Mouse (Mus musculus): ENCODE measurements around the gene Prkn.

Prkn gene

GRCm38 (mm10) chr17:11270179-11270578, 430.0 kb downstream of the Prkn start:
- DNase-seq (ENCODE audit: extremely low read depth, low read depth): no peak

GRCm38 (mm10) chr17:11271876-11272275, 431.7 kb downstream of the Prkn start:
- DNase-seq (ENCODE audit: extremely low read depth, low read depth): no peak

GRCm38 (mm10) chr17:11284246-11284645, 444.1 kb downstream of the Prkn start:
- DNase-seq (ENCODE audit: extremely low read depth, low read depth): no peak

- DNase-seq (ENCODE audit: extremely low read depth, low read depth): no peak
These were observed 450.0 kb downstream of the Prkn start for GRCm38 (mm10) chr17:11290183-11290582.

- no peak for DNase-seq (ENCODE audit: extremely low read depth, low read depth)
These were observed 462.9 kb downstream of the Prkn start for GRCm38 (mm10) chr17:11303116-11303515.

DNA sequence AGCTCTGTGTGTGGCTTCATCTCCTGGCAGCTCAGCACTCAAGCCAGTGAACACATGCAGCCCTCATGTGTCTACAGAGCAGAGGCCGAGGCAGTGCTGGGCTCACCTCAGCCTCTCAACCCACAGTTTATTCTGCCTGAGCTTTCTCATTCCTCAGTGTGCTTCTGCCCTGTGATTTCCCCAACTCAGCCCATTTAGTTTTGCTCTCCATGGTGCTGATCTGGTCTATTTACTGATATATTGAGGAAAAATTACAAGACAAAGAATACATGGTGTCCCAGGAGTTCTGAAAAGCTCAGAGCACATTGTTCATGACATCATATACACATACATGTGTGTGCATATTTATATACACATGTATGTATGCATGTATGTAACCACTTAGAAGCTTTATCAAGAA, 469.7 kb downstream of the Prkn start:
- DNase-seq (ENCODE audit: extremely low read depth, low read depth): no peak

DNA sequence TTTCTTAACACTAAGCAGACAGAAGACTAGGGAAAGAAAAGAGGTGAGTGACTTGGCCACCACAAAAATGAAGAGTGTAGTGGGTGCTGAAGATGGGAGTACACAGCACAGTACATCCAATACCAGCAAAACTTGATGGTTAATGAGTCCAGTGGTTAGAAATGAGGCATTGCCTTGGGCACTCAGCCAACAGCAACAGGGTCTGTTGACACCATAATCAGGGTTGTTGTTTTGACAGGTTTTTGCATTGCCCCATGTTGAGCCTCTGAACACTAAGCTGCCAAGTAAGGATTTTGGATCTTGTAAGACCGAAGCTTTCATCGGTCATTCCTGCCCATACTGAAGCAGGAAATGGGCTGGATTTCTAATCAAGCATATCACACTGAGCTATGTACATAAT, 474.0 kb downstream of the Prkn start:
- DNase-seq (ENCODE audit: extremely low read depth, low read depth): no peak

DNA sequence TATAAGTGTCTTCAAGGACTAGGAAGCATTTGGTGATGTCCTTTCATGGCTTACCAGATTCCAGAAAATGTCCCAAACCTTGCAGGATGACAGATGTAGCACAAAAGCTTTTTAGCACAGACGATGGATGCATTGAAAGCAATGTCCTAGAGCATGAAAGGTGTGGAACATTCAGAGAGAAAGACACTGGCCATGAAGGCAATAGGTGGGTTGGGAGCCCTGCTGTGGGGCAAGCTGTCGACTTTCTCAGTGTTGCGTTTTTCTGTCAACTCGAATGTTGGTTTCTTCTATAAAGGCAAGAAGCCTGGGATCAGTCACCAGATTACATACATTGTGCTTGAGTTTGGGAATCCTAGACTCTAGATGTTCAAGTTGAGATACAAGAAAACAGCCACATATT, 475.5 kb downstream of the Prkn start:
- DNase-seq (ENCODE audit: extremely low read depth, low read depth): no peak

GRCm38 (mm10) chr17:11318946-11319345, 478.8 kb downstream of the Prkn start:
- no peak for DNase-seq (ENCODE audit: extremely low read depth, low read depth)

- no peak for DNase-seq (ENCODE audit: extremely low read depth, low read depth)
These were observed 479.6 kb downstream of the Prkn start for GRCm38 (mm10) chr17:11319666-11320360.

GRCm38 (mm10) chr17:11332081-11332480, 491.9 kb downstream of the Prkn start:
- no peak for DNase-seq (ENCODE audit: extremely low read depth, low read depth)

GRCm38 (mm10) chr17:11333741-11334140, 493.6 kb downstream of the Prkn start:
- DNase-seq (ENCODE audit: extremely low read depth, low read depth): no peak

DNA sequence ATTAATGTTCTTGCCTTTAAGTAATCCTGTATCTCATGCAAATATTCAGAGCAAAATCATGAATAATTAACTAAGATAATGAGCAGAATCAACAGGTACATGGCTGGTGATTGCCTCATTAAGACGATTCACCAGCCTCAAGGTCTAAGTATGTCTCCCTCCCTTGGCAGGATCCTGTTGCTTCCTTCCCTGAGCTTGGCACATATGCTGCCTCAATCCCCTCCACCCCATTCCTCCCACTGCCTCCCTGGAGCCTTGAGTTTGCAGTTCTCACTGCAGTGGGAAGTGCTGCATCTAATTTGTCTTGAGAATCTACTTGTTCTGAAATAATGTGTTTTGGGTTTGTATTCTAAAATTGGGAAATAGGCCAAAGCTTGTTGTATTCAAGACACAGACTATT, 496.0 kb downstream of the Prkn start:
- DNase-seq (ENCODE audit: extremely low read depth, low read depth): no peak

DNA sequence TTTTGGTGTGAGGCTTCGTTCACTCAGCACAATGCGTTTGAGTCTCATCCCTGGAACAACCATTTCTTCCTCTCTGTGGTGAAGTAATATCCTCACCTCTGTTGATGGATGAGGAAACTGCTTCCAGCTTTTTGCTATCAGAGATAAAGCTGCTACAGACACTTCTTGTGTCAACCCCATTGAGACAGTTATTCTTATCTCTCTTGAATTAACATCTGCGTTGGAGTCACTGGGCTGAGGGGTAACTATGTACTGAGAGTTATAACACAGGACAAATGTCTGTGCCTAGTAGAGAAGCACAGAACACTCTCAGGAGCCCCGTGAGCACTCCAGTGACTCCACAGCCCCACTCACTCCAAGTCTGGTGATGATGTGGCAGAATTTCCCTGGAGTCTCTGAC, 500.2 kb downstream of the Prkn start:
- peak; percentile 67 for DNase-seq (ENCODE audit: extremely low read depth, low read depth)

DNA sequence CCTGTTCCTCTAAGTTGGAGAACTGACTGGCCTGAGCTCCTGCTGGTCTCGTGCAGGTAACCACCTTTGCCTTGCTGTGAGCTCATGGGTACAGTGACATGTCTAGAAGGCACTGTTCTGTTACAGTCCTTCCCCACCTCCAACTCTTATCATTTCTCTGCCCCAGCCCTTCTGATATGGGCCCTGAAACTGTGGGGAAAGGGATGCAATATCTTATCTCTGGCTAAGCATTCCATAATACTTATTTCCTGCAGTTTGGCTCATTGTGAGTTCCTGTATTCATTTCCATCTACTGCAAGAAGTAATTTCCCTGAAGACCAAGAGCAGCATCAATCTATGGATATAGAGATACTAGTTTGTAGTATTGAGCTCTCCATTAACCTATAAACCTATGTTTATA, 506.1 kb downstream of the Prkn start:
- DNase-seq (ENCODE audit: extremely low read depth, low read depth): no peak

GRCm38 (mm10) chr17:11352778-11353552, 512.8 kb downstream of the Prkn start:
- DNase-seq (ENCODE audit: extremely low read depth, low read depth): no peak

- no peak for DNase-seq (ENCODE audit: extremely low read depth, low read depth)
These were observed 513.4 kb downstream of the Prkn start for GRCm38 (mm10) chr17:11353553-11353945.

DNA sequence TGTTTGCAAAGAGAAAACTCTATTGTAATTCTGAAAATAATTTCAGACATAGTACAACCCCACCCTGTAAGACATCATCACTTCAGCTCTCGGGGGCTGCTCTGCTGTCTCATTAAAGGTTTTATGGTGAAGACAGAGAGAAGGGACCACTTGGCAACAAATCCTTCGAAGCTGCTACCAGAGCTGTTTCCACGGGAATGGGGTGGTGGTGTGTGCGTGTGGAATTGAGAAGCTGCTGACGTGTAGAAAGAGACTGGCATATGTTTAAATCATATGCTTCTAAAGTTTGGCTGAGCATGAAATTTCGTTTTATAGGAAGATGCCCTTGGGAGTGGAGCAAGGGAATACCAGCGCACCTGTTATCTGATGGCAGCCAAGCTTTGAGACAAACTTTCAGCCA, 514.2 kb downstream of the Prkn start:
- no peak for DNase-seq (ENCODE audit: extremely low read depth, low read depth)

DNA sequence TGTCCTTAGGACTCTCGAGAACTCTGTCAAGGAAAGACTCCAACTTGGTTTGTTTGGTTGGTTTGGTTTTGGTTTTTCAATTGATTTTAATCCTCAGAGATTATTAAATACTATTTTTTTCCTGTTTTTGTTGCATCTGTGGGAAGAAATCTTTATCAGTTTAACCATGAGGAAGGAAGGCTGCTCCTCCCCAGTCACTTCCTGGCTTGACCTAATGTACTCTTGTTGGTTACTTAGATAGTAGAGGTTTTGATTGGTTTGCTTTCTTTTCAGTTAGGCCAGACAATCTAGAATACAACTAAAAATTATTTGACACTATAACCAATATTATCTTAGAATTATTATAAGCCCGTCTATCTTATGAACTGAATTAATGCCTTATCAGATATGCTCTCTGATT, 535.3 kb downstream of the Prkn start:
- DNase-seq (ENCODE audit: extremely low read depth, low read depth): no peak

- DNase-seq (ENCODE audit: extremely low read depth, low read depth): no peak
These were observed 543.3 kb downstream of the Prkn start for GRCm38 (mm10) chr17:11383364-11383962.

DNA sequence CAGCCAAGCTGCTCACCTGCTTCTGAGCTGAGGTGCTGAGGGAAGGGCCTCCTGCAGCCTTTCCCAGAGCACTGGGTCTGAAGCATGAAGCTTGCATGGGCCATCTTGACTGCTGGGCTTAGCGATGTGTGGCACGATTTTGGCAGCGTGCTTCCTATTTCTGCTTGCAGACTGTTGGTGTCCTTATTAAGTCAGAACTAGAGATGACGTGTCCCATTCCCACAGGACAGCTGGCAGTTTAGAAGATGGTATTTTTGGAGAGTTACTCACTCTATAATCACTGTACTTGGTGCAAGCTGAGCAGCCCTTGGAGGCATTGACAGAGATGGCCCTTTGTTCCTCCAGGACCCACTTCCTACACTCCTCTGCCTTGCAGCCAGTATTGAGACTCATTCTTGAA, 545.1 kb downstream of the Prkn start:
- no peak for DNase-seq (ENCODE audit: extremely low read depth, low read depth)

DNA sequence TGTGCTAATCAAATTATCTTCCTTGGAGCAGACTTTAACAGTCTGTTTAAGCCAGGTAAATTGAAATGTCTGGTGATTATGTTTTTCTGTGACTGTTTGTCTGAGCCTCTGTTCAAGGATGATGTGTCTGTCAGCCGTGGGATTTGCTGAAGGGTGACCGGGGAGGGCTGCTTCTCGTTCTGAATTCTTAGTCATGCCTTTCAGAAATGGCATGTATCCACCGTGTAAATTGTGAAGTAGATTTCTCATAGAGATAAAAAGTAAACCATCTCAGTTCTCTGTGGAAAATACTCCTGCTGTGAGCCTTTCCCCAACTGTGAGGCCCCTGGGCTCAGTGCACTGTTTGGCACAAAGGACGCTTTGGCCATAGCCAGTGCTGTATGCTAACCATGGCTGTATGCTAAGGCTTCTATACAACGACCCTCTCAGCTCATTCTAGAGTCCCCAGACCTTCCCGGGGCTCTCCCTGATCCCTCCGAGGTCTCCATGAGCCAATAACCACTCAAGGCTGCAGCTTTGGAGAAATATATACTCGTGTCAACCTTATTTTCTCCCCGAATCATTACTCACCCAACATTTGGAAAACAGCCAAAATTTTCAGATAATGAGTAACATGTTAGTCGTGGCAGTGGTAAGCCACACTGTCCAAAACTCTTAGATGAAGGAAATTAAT, 552.6 kb downstream of the Prkn start:
- no peak for DNase-seq (ENCODE audit: extremely low read depth, low read depth)
